Mouse (Mus musculus) liver, embryonic 12.5 days (tissue): ENCODE data around the gene Gabpb2. TPM values are rescaled to one million over a fixed set of nuclear protein-coding genes. Genes with fewer than 3 reads are reported as not detected.
"Not testable (repeated sequence)": the region's sequence is repeated elsewhere in the genome, so short reads cannot be mapped to it uniquely, and the experiment has no call there.

Experiments used
- ATAC-seq: fragments of 200-750 bp; cut with Nextera tagmentation; 2 replicates; pipeline ENCODE4 v1.8.0; 2017; ENCODE audit warnings: moderate number of reproducible peaks, mild to moderate bottlenecking, moderate library complexity
- H3K27ac ChIP-seq: fragments of 300-500 bp; sonication (generic); 2 replicates; pipeline ENCODE4 v1.5.1; 2016; ENCODE audit warnings: mild to moderate bottlenecking
- H3K27me3 ChIP-seq: fragments of 300-500 bp; sonication (generic); replicated peaks from 2 replicates; pipeline ENCODE4 v1.6.1; 2016; ENCODE audit warnings: mild to moderate bottlenecking, moderate library complexity
- H3K36me3 ChIP-seq: fragments of 300-500 bp; sonication (generic); 2 replicates; pipeline ENCODE4 v1.6.1; 2016; ENCODE audit warnings: mild to moderate bottlenecking, moderate library complexity
- H3K4me1 ChIP-seq: fragments of 300-500 bp; sonication (generic); 2 replicates; pipeline ENCODE4 v1.6.1; 2016
- H3K4me2 ChIP-seq: fragments of 300-500 bp; sonication (generic); 2 replicates; pipeline ENCODE4 v1.6.1; 2016; ENCODE audit warnings: mild to moderate bottlenecking, moderate library complexity
- H3K4me3 ChIP-seq: fragments of 300-500 bp; sonication (generic); 2 replicates; pipeline ENCODE4 v1.5.1; 2016; ENCODE audit warnings: mild to moderate bottlenecking, moderate library complexity
- H3K9ac ChIP-seq: fragments of 300-500 bp; sonication (generic); 2 replicates; pipeline ENCODE4 v1.6.1; 2016; ENCODE audit warnings: mild to moderate bottlenecking, moderate library complexity
- H3K9me3 ChIP-seq: fragments of 300-500 bp; sonication (generic); replicated peaks from 2 replicates; pipeline ENCODE4 v1.6.1; 2016; ENCODE audit warnings: mild to moderate bottlenecking, moderate library complexity
- WGBS: fragments of 180-500 bp; shearing (Covaris S2); methylation state at CpG from one replicate; pipeline ENCODE4 v1.1.7; 2016; ENCODE audit not compliant: insufficient replicate concordance; 5-methylcytosine and 5-hydroxymethylcytosine counted together
- microRNA-seq: library from miRNA; unstranded; fragments of <30 nt; microRNA quantifications from one replicate; pipeline ENCODE4, GENCODE M21; 2017
- polyA plus RNA-seq: library from polyadenylated mRNA; unstranded; fragments of >200 nt; fragmentation: Nextera tagmentation; extraction: Ambion mirVana; gene quantifications from 2 replicates; pipeline ENCODE4 v1.2.1, GENCODE M21; 2016

Gabpb2 gene
- polyA plus RNA-seq, 1 experiment from 2014 or later = 11.4 TPM

DNA sequence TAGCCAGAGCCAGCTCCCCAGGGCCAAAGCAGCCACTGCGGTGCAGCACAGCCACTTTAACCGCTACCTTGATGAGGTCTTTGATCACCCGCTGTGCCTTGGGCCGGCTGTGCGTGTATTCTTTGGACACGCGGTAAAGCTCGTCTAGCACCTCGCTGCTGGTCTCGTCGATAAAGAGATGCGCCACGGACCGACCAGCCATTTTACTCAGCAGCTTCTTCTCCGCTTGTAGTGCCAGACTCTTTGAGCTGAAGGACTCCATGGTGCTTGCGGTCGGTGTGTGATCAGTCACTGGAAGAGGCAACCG is 77.5 kb downstream of the Gabpb2 start:
- Histone ChIP-seq H3K9me3 (no peaks in the 10 kb centered on the region), H3K36me3 (peaks cover 19% of the 10 kb centered on the region), H3K9ac (no peak overlapping the region), H3K4me3 (no peak overlapping the region), H3K27ac (no peak overlapping the region), H3K4me2 (peak overlapping the region; percentile 32), H3K27me3 (no peaks in the 10 kb centered on the region), H3K4me1 (peaks cover 41% of the 10 kb centered on the region)
- WGBS = 58% methylated on average over 18 of the region's 18 CpGs
- no peak for ATAC-seq

DNA sequence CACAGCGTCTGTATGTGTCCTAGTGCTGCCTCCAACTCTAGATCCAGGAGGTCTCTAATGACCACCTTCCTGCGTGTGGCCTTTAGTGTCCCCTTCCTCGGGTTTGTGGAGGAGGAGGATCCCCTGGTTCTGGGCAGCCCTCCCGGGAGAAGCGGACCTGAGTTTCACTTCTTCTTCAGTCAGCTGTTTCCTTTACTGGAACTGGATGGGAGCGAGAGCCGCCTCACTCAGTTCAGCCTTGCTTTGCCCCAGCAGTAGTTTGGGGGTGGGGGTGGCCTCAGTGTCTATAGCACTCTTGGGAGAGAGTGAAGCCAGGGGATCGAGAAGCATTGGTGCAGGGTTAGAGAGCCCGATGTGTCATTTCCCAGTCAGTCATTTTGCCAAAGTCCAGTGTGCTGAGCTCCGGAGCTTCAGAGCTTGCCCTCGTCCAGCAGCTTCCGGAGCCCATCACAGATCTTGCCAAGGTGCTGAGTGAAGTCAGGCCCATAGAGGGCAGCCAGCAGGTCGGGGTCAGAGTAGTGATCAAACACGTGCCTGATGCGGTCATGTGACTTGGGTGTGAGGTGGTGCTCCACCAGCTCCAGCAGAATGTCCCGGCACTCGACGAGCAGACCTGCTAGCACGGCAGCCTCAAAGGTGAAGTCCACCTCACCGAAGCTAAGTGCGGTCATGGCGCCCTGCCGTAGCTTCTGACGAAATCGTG is 78.0 kb downstream of the Gabpb2 start:
- Histone ChIP-seq H3K36me3 (peaks cover 19% of the 10 kb centered on the region), H3K27me3 (no peaks in the 10 kb centered on the region), H3K4me1 (peaks cover 45% of the 10 kb centered on the region), H3K4me2 (peak overlapping the region; percentile 32), H3K4me3 (no peak overlapping the region), H3K9ac (no peak overlapping the region), H3K27ac (no peak overlapping the region), H3K9me3 (no peaks in the 10 kb centered on the region)
- ATAC-seq = no peak
- WGBS = 56% methylated on average over 25 of the region's 25 CpGs

DNA sequence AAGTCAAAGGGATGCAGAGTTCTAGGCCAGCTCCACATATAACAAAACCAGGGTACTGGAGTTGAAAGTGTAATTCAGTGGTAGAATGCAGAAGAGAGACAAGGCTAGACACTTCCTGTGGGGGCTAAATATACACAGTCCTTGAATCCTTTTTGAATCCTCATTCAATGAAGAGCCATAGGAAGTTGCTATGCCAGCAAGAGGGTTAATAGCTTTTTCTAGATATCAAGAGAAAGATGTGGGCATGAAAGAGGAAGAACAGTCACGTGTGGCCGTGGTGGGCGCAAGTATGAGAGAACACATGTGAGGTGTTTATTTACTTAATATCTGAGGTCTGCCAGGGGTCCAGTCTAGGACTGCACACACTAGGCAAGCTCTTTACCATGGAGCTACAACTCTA is 81.4 kb downstream of the Gabpb2 start:
- Histone ChIP-seq H3K36me3 (peaks cover 31% of the 10 kb centered on the region), H3K4me1 (peaks cover 43% of the 10 kb centered on the region), H3K9me3 (no peaks in the 10 kb centered on the region), H3K27ac (peak overlapping the region; percentile 58), H3K27me3 (no peaks in the 10 kb centered on the region), H3K9ac (no peak overlapping the region), H3K4me3 (no peak overlapping the region), H3K4me2 (peak overlapping the region; percentile 76; the same call in 1 of the 2 replicates)
- 60% methylated on average over 3 of the region's 3 CpGs for WGBS
- ATAC-seq = no peak

DNA sequence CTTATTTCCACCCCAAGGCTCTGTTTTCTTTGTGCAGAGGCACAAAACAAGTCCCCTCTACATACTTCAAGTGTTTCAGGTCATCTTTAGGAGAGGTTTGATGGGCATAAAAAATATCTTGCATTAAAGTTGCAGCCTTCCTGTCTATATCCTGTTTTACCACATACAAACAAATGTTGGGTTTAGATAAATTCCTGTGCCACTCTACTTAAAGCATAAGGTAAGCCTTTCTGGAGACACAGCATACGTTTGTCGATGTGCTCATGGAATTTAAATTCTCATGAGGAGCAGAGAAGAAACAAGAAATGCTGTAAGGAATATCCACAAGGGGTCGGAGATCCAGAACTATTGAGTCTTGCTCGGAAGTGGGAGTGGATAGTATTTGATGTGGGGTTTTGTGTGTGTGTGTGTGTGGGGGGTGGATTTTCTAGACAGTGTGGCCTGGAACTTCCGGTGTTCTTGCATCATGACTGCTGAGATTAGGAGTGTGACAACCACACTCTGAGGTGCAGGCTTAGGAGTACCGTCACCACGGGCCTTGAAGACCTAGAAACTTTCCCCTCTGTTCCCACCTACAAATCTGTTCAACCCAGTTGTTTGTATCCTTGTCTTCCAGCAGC is 82.2 kb downstream of the Gabpb2 start:
- 42% methylated on average over 7 of the region's 7 CpGs for whole genome bisulfite sequencing
- Histone ChIP-seq H3K36me3 (peaks cover 34% of the 10 kb centered on the region), H3K27ac (peak overlapping the region; percentile 58)

DNA sequence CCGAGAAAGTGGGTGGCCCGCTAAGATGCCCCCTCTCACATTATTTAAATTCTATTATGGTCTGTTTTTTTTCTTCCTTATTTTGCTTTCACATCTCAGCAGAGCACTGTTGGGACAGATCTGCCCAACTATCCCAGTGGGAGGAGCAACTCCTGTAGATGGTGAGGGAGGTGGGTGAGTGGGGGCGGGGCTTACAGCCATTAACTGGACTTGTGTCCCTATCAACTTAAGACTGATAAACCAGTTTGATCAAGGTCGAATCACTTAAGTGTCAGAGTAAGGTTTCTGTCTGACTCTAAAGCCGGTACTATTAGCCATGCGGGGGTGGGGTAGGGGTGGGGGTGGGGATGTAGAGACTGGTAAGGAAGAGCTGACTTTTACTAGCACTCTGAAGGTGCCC is 82.7 kb downstream of the Gabpb2 start:
- H3K9me3 ChIP-seq = no peaks in the 10 kb centered on the region
- peaks cover 37% of the 10 kb centered on the region for H3K4me1 ChIP-seq
- H3K36me3 ChIP-seq = peaks cover 33% of the 10 kb centered on the region
- H3K4me2 ChIP-seq = peak overlapping the region; percentile 76
- no peaks in the 10 kb centered on the region for H3K27me3 ChIP-seq
- 4% methylated on average over 6 of the region's 6 CpGs for WGBS
- ATAC-seq = peak; percentile 57
- peak overlapping the region; percentile 55 for H3K9ac ChIP-seq
- peak overlapping the region; percentile 57 for H3K4me3 ChIP-seq
- H3K27ac ChIP-seq = peak overlapping the region; percentile 58

More for the DNA sequence above, 82.2 kb downstream of the Gabpb2 start:
- H3K27me3 ChIP-seq = no peaks in the 10 kb centered on the region
- no peak for ATAC-seq
- peaks cover 42% of the 10 kb centered on the region for H3K4me1 ChIP-seq
- peak overlapping the region; percentile 76 for H3K4me2 ChIP-seq
- peak overlapping the region; percentile 57 for H3K4me3 ChIP-seq
- peak overlapping the region; percentile 55 for H3K9ac ChIP-seq
- no peaks in the 10 kb centered on the region for H3K9me3 ChIP-seq

DNA sequence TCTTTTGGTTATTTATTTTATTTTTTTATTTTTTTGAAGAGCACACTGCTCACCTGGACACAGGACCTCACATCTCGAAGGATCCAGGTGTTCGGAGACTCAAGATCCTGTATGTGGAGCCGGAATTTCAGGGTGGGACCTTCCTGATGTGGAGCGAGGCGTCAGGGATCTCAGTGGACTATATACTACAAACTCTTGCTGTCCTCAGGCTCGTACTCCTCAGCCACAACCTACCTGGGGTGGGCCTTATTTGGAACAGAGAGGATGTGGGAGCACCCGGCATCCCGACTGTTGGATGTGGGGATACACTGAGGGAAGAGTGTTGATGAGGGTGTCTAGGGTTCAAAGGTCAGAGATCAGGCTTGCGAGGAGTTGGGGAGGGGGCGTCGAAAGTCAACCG is 83.6 kb downstream of the Gabpb2 start:
- H3K9me3 ChIP-seq, H3K9ac ChIP-seq, H3K27ac ChIP-seq, H3K4me2 ChIP-seq, H3K27me3 ChIP-seq: not testable (repeated sequence)
- peaks cover 29% of the 10 kb centered on the region for H3K4me1 ChIP-seq
- ATAC-seq = peak; percentile 66
- WGBS = no CpG with 5 or more reads among the region's 12 CpGs
- peaks cover 35% of the 10 kb centered on the region for H3K36me3 ChIP-seq
- H3K4me3 ChIP-seq = peak overlapping the region; percentile 79

- Histone ChIP-seq H3K4me2 (peak within 1 kb of the TSS; percentile 84), H3K4me3 (peak within 1 kb of the TSS; percentile 79), H3K27me3 (no peaks in the 10 kb centered on the region), H3K9ac (peak within 1 kb of the TSS; percentile 81), H3K36me3 (peaks cover 37% of the 10 kb centered on the region), H3K27ac (peak within 1 kb of the TSS; percentile 80), H3K4me1 (peaks cover 29% of the 10 kb centered on the region), H3K9me3 (no peaks in the 10 kb centered on the region)
- 1% methylated on average over 20 of the region's 20 CpGs for WGBS
- peak; percentile 90 for ATAC-seq
These were observed 84.0 kb downstream of the Gabpb2 start, which contains the start of the genes Scnm1 and Lysmd1 for GRCm38 (mm10) chr3:95133680-95134101. Scnm1 (minus strand) TSS chr3:95134011. Lysmd1 (plus strand) TSS chr3:95134088.

GRCm38 (mm10) chr3:95133176-95133575 is 84.5 kb downstream of the Gabpb2 start:
- Histone ChIP-seq H3K9me3 (no peaks in the 10 kb centered on the region), H3K4me2 (peak overlapping the region; percentile 84), H3K27ac (peak overlapping the region; percentile 80), H3K4me3 (peak overlapping the region; percentile 79), H3K27me3 (no peaks in the 10 kb centered on the region), H3K4me1 (peaks cover 29% of the 10 kb centered on the region), H3K9ac (peak overlapping the region; percentile 81), H3K36me3 (peaks cover 36% of the 10 kb centered on the region)
- no peak; the same call in 1 of the 2 replicates for ATAC-seq
- WGBS = 47% methylated on average over 11 of the region's 11 CpGs

DNA sequence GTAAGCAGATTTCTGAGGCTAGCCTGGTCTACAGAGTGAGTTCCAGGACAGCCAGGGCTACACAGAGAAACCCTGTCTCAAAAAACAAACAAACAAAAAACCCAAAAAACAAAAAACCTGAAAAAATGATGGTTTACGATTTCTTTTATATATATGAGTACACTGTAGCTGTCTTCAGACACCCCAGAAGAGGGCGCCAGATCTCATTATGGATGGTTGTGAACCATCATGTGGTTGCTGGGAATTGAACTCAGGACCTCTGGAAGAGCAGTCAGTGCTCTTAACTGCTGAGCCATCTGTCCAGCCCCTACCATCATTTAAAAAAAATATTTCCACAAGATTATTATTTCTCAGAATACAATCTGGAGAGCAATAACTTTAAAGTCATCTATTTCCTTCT is 85.3 kb downstream of the Gabpb2 start:
- not testable (repeated sequence) for H3K4me3 ChIP-seq, ATAC-seq

More for the DNA sequence above, 85.3 kb downstream of the Gabpb2 start:
- H3K9me3 ChIP-seq, H3K27ac ChIP-seq, H3K4me2 ChIP-seq, H3K27me3 ChIP-seq, H3K9ac ChIP-seq: not testable (repeated sequence)
- 76% methylated on average over 2 of the region's 2 CpGs for WGBS
- Histone ChIP-seq H3K36me3 (peaks cover 32% of the 10 kb centered on the region), H3K4me1 (peaks cover 29% of the 10 kb centered on the region)

Small RNAs within 50 kb of the gene (microRNA-seq; reads per million reads assigned to microRNA genes)
- gene Mir8099-1 = not detected

Other genes with a start within 250 kb of the Gabpb2 start
- 12.6 and 13.1 TPM in 2 replicates for gene Pi4kb, start 243.2 kb downstream of the Gabpb2 start, polyA plus RNA-seq
- gene Zfp687, start 202.5 kb downstream of the Gabpb2 start, polyA plus RNA-seq = 12.6 and 14.4 TPM in 2 replicates
- gene Psmd4, start 175.3 kb downstream of the Gabpb2 start, polyA plus RNA-seq = 216 and 229 TPM in 2 replicates
- 11.3 and 11.5 TPM in 2 replicates for gene Pip5k1a, start 111.0 kb downstream of the Gabpb2 start, polyA plus RNA-seq
- gene Vps72, start 106.9 kb downstream of the Gabpb2 start, polyA plus RNA-seq = 53.7 and 56.2 TPM in 2 replicates
- 0.19 and 0.51 TPM in 2 replicates for gene Tmod4, start 93.4 kb downstream of the Gabpb2 start, polyA plus RNA-seq
- 38.2 and 39.7 TPM in 2 replicates for gene Scnm1, start 83.9 kb downstream of the Gabpb2 start, polyA plus RNA-seq
- gene Lysmd1, start 83.8 kb downstream of the Gabpb2 start, polyA plus RNA-seq = 7.9 and 8.6 TPM in 2 replicates
- 5.1 and 5.3 TPM in 2 replicates for gene Tnfaip8l2, start 75.6 kb downstream of the Gabpb2 start, polyA plus RNA-seq
- gene Sema6c, start 57.5 kb downstream of the Gabpb2 start, polyA plus RNA-seq = 1.9 and 2.1 TPM in 2 replicates
- 59.6 and 60.9 TPM in 2 replicates for gene Cdc42se1, start 10.8 kb upstream of the Gabpb2 start, polyA plus RNA-seq
- 4.3 and 4.5 TPM in 2 replicates for gene Mllt11, start 14.3 kb upstream of the Gabpb2 start, polyA plus RNA-seq
- 0.33 and 0.38 TPM in 2 replicates for gene Gm128, start 23.7 kb upstream of the Gabpb2 start, polyA plus RNA-seq
- gene Bnipl, start 33.3 kb upstream of the Gabpb2 start, polyA plus RNA-seq = not detected in 2 replicates
- 18.8 and 22.5 TPM in 2 replicates for gene Mindy1, start 63.4 kb upstream of the Gabpb2 start, polyA plus RNA-seq
- gene Prune1, start 64.2 kb upstream of the Gabpb2 start, polyA plus RNA-seq = 11.8 and 12.1 TPM in 2 replicates
- gene Anxa9, start 89.3 kb upstream of the Gabpb2 start, polyA plus RNA-seq = 3.1 and 4.6 TPM in 2 replicates
- 134 and 135 TPM in 2 replicates for gene Cers2, start 96.9 kb upstream of the Gabpb2 start, polyA plus RNA-seq
- gene Setdb1, start 139.3 kb upstream of the Gabpb2 start, polyA plus RNA-seq = 31.0 and 31.6 TPM in 2 replicates
- gene 4930558C23Rik, start 184.9 kb upstream of the Gabpb2 start, polyA plus RNA-seq = not detected in 2 replicates
- 22.8 and 25.8 TPM in 2 replicates for gene Arnt, start 216.5 kb upstream of the Gabpb2 start, polyA plus RNA-seq